Mouse (Mus musculus): ENCODE data around the gene Phactr2. TPM values are rescaled to one million over a fixed set of nuclear protein-coding genes. Genes with fewer than 3 reads are reported as not detected.

Phactr2 gene
- polyA plus RNA-seq, 1 experiment from 2014 or later, result 16.8 TPM

- TF ChIP-seq EP300 (optimal IDR thresholded peaks at IDR 0.05) (no peak), CTCF (IDR thresholded peaks at IDR 0.05; ENCODE audit: low read depth) (no peak)
- Histone ChIP-seq H3K4me3 (ENCODE audit: low read depth, low read length) (no peak overlapping the region), H3K4me1 (replicated peaks; ENCODE audit: control insufficient read depth, insufficient read depth) (no peaks in the 10 kb centered on the region), H3K36me3 (ENCODE audit: control insufficient read depth, insufficient read depth, low read length) (no peaks in the 10 kb centered on the region), H3K27ac (replicated peaks) (no peak overlapping the region), H3K4me2 (replicated peaks; ENCODE audit: low read depth) (no peak overlapping the region), H3K9ac (ENCODE audit: low read length) (no peak overlapping the region), H3K27me3 (ENCODE audit: control insufficient read depth, insufficient read depth, low read length) (no peaks in the 10 kb centered on the region), H3K9me3 (ENCODE audit: control insufficient read depth, low read length) (no peaks in the 10 kb centered on the region)
- ATAC-seq (ENCODE audit: low FRiP score, low TSS enrichment), result no peak
- no peak for DNase-seq (ENCODE audit: low spot score)
- WGBS, result 46% methylated on average over 8 of the region's 8 CpGs
Measured at GRCm38 (mm10) chr10:13431641-13432540, 42.3 kb downstream of the Phactr2 start.

GRCm38 (mm10) chr10:13429766-13430165, 44.4 kb downstream of the Phactr2 start:
- no peaks in the 10 kb centered on the region for H3K4me1 ChIP-seq (replicated peaks; ENCODE audit: control insufficient read depth, insufficient read depth)
- H3K27me3 ChIP-seq (ENCODE audit: control insufficient read depth, insufficient read depth, low read length), result no peaks in the 10 kb centered on the region
- no peaks in the 10 kb centered on the region for H3K9me3 ChIP-seq (ENCODE audit: control insufficient read depth, low read length)
- H3K27ac ChIP-seq (replicated peaks), result no peak overlapping the region
- ATAC-seq (ENCODE audit: low FRiP score, low TSS enrichment), result peak; percentile 31; the same call in 1 of the 2 replicates
- TF ChIP-seq EP300 (optimal IDR thresholded peaks at IDR 0.05) (no peak), CTCF (IDR thresholded peaks at IDR 0.05; ENCODE audit: low read depth) (peak; percentile 86)
- H3K36me3 ChIP-seq (ENCODE audit: control insufficient read depth, insufficient read depth, low read length), result no peaks in the 10 kb centered on the region
- no peak overlapping the region for H3K9ac ChIP-seq (ENCODE audit: low read length)
- peak; percentile 62 for DNase-seq (ENCODE audit: low spot score)
- no peak overlapping the region for H3K4me2 ChIP-seq (replicated peaks; ENCODE audit: low read depth)
- 10% methylated on average over 5 of the region's 5 CpGs for WGBS
- H3K4me3 ChIP-seq (ENCODE audit: low read depth, low read length), result no peak overlapping the region

GRCm38 (mm10) chr10:13429240-13429639, 45.0 kb downstream of the Phactr2 start:
- Histone ChIP-seq H3K36me3 (ENCODE audit: control insufficient read depth, insufficient read depth, low read length) (no peaks in the 10 kb centered on the region), H3K4me1 (replicated peaks; ENCODE audit: control insufficient read depth, insufficient read depth) (no peaks in the 10 kb centered on the region), H3K27me3 (ENCODE audit: control insufficient read depth, insufficient read depth, low read length) (no peaks in the 10 kb centered on the region), H3K9me3 (ENCODE audit: control insufficient read depth, low read length) (no peaks in the 10 kb centered on the region), H3K4me3 (ENCODE audit: low read depth, low read length) (no peak overlapping the region), H3K27ac (replicated peaks) (no peak overlapping the region), H3K9ac (ENCODE audit: low read length) (no peak overlapping the region), H3K4me2 (replicated peaks; ENCODE audit: low read depth) (no peak overlapping the region; the same call in 1 of the 2 replicates)
- 44% methylated on average over 13 of the region's 13 CpGs for WGBS
- ATAC-seq (ENCODE audit: low FRiP score, low TSS enrichment) (peak; percentile 70; the same call in 1 of the 2 replicates), DNase-seq (ENCODE audit: low spot score) (no peak)
- TF ChIP-seq EP300 (optimal IDR thresholded peaks at IDR 0.05) (no peak), CTCF (IDR thresholded peaks at IDR 0.05; ENCODE audit: low read depth) (no peak)

- no peaks in the 10 kb centered on the region for H3K27me3 ChIP-seq (ENCODE audit: control insufficient read depth, insufficient read depth, low read length)
- H3K4me1 ChIP-seq (replicated peaks; ENCODE audit: control insufficient read depth, insufficient read depth), result no peaks in the 10 kb centered on the region
- no peaks in the 10 kb centered on the region for H3K36me3 ChIP-seq (ENCODE audit: control insufficient read depth, insufficient read depth, low read length)
- no peak overlapping the region for H3K27ac ChIP-seq (replicated peaks)
- 84% methylated on average over 7 of the region's 7 CpGs for WGBS
- ATAC-seq (ENCODE audit: low FRiP score, low TSS enrichment) (no peak), DNase-seq (ENCODE audit: low spot score) (no peak)
- no peak overlapping the region for H3K4me3 ChIP-seq (ENCODE audit: low read depth, low read length)
- TF ChIP-seq EP300 (optimal IDR thresholded peaks at IDR 0.05), result no peak
- no peak overlapping the region for H3K9ac ChIP-seq (ENCODE audit: low read length)
- no peak overlapping the region for H3K4me2 ChIP-seq (replicated peaks; ENCODE audit: low read depth)
- no peaks in the 10 kb centered on the region for H3K9me3 ChIP-seq (ENCODE audit: control insufficient read depth, low read length)
Measured at GRCm38 (mm10) chr10:13428536-13428935, 45.7 kb downstream of the Phactr2 start.

GRCm38 (mm10) chr10:13427599-13427998, 46.6 kb downstream of the Phactr2 start:
- no peak overlapping the region for H3K4me2 ChIP-seq (replicated peaks; ENCODE audit: low read depth)
- DNase-seq (ENCODE audit: low spot score) (peak; percentile 50), ATAC-seq (ENCODE audit: low FRiP score, low TSS enrichment) (no peak)
- TF ChIP-seq CTCF (IDR thresholded peaks at IDR 0.05; ENCODE audit: low read depth), result no peak
- TF ChIP-seq EP300 (optimal IDR thresholded peaks at IDR 0.05), result no peak
- H3K27me3 ChIP-seq (ENCODE audit: control insufficient read depth, insufficient read depth, low read length), result no peaks in the 10 kb centered on the region
- H3K36me3 ChIP-seq (ENCODE audit: control insufficient read depth, insufficient read depth, low read length), result no peaks in the 10 kb centered on the region
- no peak overlapping the region for H3K9ac ChIP-seq (ENCODE audit: low read length)
- H3K4me3 ChIP-seq (ENCODE audit: low read depth, low read length), result no peak overlapping the region
- 68% methylated on average over 10 of the region's 10 CpGs for WGBS
- no peak overlapping the region for H3K27ac ChIP-seq (replicated peaks)
- H3K4me1 ChIP-seq (replicated peaks; ENCODE audit: control insufficient read depth, insufficient read depth), result no peaks in the 10 kb centered on the region
- H3K9me3 ChIP-seq (ENCODE audit: control insufficient read depth, low read length), result no peaks in the 10 kb centered on the region

- no peaks in the 10 kb centered on the region for H3K27me3 ChIP-seq (ENCODE audit: control insufficient read depth, insufficient read depth, low read length)
- no peak for DNase-seq (ENCODE audit: low spot score)
- H3K36me3 ChIP-seq (ENCODE audit: control insufficient read depth, insufficient read depth, low read length), result no peaks in the 10 kb centered on the region
- H3K4me2 ChIP-seq (replicated peaks; ENCODE audit: low read depth), result no peak overlapping the region
- WGBS, result 71% methylated on average over 9 of the region's 9 CpGs
- no peak overlapping the region for H3K4me3 ChIP-seq (ENCODE audit: low read depth, low read length)
- TF ChIP-seq EP300 (optimal IDR thresholded peaks at IDR 0.05) (no peak), CTCF (IDR thresholded peaks at IDR 0.05; ENCODE audit: low read depth) (no peak)
- no peak overlapping the region for H3K9ac ChIP-seq (ENCODE audit: low read length)
- H3K27ac ChIP-seq (replicated peaks), result peak overlapping the region; percentile 25
- no peak for ATAC-seq (ENCODE audit: low FRiP score, low TSS enrichment)
- no peaks in the 10 kb centered on the region for H3K4me1 ChIP-seq (replicated peaks; ENCODE audit: control insufficient read depth, insufficient read depth)
- H3K9me3 ChIP-seq (ENCODE audit: control insufficient read depth, low read length), result no peaks in the 10 kb centered on the region
Measured at GRCm38 (mm10) chr10:13425198-13425597, 49.0 kb downstream of the Phactr2 start.

Measured in stomach, postnatal 0 days (tissue).